Mouse (Mus musculus): ENCODE results near the gene Ubac2. TPM values are rescaled to one million over a fixed set of nuclear protein-coding genes. Genes with fewer than 3 reads are reported as not detected.

Ubac2 gene
- polyA plus RNA-seq, 2 experiments, result 10.1 to 16.4 TPM

- DNase-seq (ENCODE audit: low read depth in 3 of 3, low spot score in 3 of 3), result no peak
- peak; percentile 12; the same call in 1 of the 2 replicates for ATAC-seq (ENCODE audit: insufficient read depth)
These were observed 114.2 kb downstream of the Ubac2 start for GRCm38 (mm10) chr14:121992395-121993280.

DNA sequence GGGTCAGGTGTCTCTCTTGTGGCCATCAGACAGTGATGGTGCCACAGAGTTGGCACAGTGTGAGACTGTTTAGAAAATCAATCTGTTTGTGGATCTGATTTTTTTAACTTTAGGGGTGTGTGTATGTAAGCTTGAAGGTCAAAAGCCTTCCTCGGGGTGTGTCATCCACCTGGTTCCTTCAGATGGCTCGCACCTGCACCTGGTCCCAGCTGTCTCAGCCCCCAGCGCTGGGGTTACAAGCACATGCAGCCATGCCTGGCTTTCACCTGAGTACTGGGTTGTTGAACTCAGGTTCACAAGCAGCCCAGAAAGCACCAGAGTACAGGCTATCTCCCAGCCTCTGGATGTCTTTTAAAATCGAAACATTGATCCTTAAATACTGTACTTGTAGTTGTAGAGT, 115.2 kb downstream of the Ubac2 start:
- Histone ChIP-seq H3K27ac (no peak overlapping the region), H3K36me3 (replicated peaks; ENCODE audit: control insufficient read depth, insufficient read depth, low read depth) (no peaks in the 10 kb centered on the region), H3K4me3 (ENCODE audit: insufficient read depth in 1 of 2, low read depth in 2 of 2, low read length in 2 of 2) (no peak overlapping the region), H3K4me2 (ENCODE audit: low read depth) (no peak overlapping the region), H3K27me3 (ENCODE audit: control insufficient read depth, insufficient read depth, low read length) (no peaks in the 10 kb centered on the region), H3K9me3 (ENCODE audit: control insufficient read depth, low read length) (no peaks in the 10 kb centered on the region), H3K4me1 (replicated peaks; ENCODE audit: control insufficient read depth in 2 of 2, insufficient read depth in 2 of 2, low read length in 1 of 2) (peaks cover 0 to 15% of the 10 kb centered on the region in 2 experiments; a peak in 2 of 4 replicates), H3K9ac (replicated peaks) (no peak overlapping the region)
- TF ChIP-seq CTCF (IDR thresholded peaks at IDR 0.05; ENCODE audit: low read depth) (no peak), EP300 (IDR thresholded peaks at IDR 0.05; ENCODE audit: low read depth) (no peak)
- DNase-seq (ENCODE audit: low read depth in 3 of 3, low spot score in 3 of 3) (no peak), ATAC-seq (ENCODE audit: insufficient read depth) (no peak)
- WGBS (ENCODE audit: insufficient replicate concordance), result 70% methylated on average over 4 of the region's 4 CpGs

More at GRCm38 (mm10) chr14:121992395-121993280, 114.2 kb downstream of the Ubac2 start:
- Histone ChIP-seq H3K9me3 (ENCODE audit: control insufficient read depth, low read length) (no peaks in the 10 kb centered on the region), H3K27ac (no peak overlapping the region), H3K4me2 (ENCODE audit: low read depth) (no peak overlapping the region), H3K36me3 (replicated peaks; ENCODE audit: control insufficient read depth, insufficient read depth, low read depth) (no peaks in the 10 kb centered on the region), H3K4me1 (replicated peaks; ENCODE audit: control insufficient read depth in 2 of 2, insufficient read depth in 2 of 2, low read length in 1 of 2) (peaks cover 0 to 16% of the 10 kb centered on the region in 2 experiments; a peak in 2 of 4 replicates), H3K9ac (replicated peaks) (no peak overlapping the region), H3K27me3 (ENCODE audit: control insufficient read depth, insufficient read depth, low read length) (no peaks in the 10 kb centered on the region), H3K4me3 (ENCODE audit: insufficient read depth in 1 of 2, low read depth in 2 of 2, low read length in 2 of 2) (no peak overlapping the region)
- no peak for TF ChIP-seq CTCF (IDR thresholded peaks at IDR 0.05; ENCODE audit: low read depth)
- TF ChIP-seq EP300 (IDR thresholded peaks at IDR 0.05; ENCODE audit: low read depth), result no peak
- 54% methylated on average over 13 of the region's 13 CpGs for WGBS (ENCODE audit: insufficient replicate concordance)

DNA sequence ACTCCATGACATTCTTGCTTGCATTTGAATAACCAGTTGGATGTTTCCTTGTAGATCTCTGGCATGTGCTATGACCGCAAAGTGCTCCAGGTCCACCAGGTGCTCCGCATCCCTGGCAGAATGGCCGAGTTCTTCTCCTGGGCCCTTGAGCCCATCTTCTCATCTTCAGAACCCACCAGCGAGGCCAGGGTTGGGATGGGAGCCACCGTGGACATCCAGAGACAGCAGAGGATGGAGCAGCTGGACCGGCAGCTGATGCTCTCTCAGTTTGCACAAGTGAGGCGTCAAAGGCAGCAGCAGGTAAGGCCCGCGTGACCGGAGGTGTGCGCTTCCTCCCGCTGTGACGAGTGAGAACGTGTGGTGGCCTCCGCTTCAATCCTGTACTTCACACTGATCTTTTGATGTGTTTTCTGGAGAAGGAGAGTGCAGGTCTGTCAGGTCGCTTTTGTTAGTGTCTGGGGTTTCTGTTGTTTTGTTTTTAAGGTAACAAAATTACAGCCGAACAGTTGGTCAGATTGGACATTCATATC, 115.8 kb downstream of the Ubac2 start:
- Histone ChIP-seq H3K27me3 (ENCODE audit: control insufficient read depth, insufficient read depth, low read length) (no peaks in the 10 kb centered on the region), H3K4me3 (ENCODE audit: insufficient read depth in 1 of 2, low read depth in 2 of 2, low read length in 2 of 2) (no peak overlapping the region), H3K36me3 (replicated peaks; ENCODE audit: control insufficient read depth, insufficient read depth, low read depth) (no peaks in the 10 kb centered on the region), H3K4me1 (replicated peaks; ENCODE audit: control insufficient read depth in 2 of 2, insufficient read depth in 2 of 2, low read length in 1 of 2) (peaks cover 0 to 12% of the 10 kb centered on the region in 2 experiments; a peak in 2 of 4 replicates), H3K27ac (no peak overlapping the region), H3K4me2 (ENCODE audit: low read depth) (no peak overlapping the region), H3K9me3 (ENCODE audit: control insufficient read depth, low read length) (no peaks in the 10 kb centered on the region), H3K9ac (replicated peaks) (no peak overlapping the region)
- TF ChIP-seq CTCF (IDR thresholded peaks at IDR 0.05; ENCODE audit: low read depth) (no peak), EP300 (IDR thresholded peaks at IDR 0.05; ENCODE audit: low read depth) (no peak)
- DNase-seq (ENCODE audit: low read depth in 3 of 3, low spot score in 3 of 3) (no peak), ATAC-seq (ENCODE audit: insufficient read depth) (no peak)
- 72% methylated on average over 17 of the region's 17 CpGs for WGBS (ENCODE audit: insufficient replicate concordance)

- Histone ChIP-seq H3K27me3 (ENCODE audit: control insufficient read depth, insufficient read depth, low read length) (no peaks in the 10 kb centered on the region), H3K4me2 (ENCODE audit: low read depth) (no peak overlapping the region), H3K36me3 (replicated peaks; ENCODE audit: control insufficient read depth, insufficient read depth, low read depth) (no peaks in the 10 kb centered on the region), H3K9me3 (ENCODE audit: control insufficient read depth, low read length) (no peaks in the 10 kb centered on the region), H3K4me1 (replicated peaks; ENCODE audit: control insufficient read depth in 2 of 2, insufficient read depth in 2 of 2, low read length in 1 of 2) (peaks cover 0 to 10% of the 10 kb centered on the region in 2 experiments; a peak in 2 of 4 replicates), H3K9ac (replicated peaks) (no peak overlapping the region), H3K27ac (no peak overlapping the region), H3K4me3 (ENCODE audit: insufficient read depth in 1 of 2, low read depth in 2 of 2, low read length in 2 of 2) (no peak overlapping the region)
- ATAC-seq (ENCODE audit: insufficient read depth) (no peak), DNase-seq (ENCODE audit: low read depth in 3 of 3, low spot score in 3 of 3) (no peak)
- no peak for TF ChIP-seq EP300 (IDR thresholded peaks at IDR 0.05; ENCODE audit: low read depth)
- TF ChIP-seq CTCF (IDR thresholded peaks at IDR 0.05; ENCODE audit: low read depth), result no peak
- 53% methylated on average over 7 of the region's 7 CpGs for WGBS (ENCODE audit: insufficient replicate concordance)
These were observed 116.6 kb downstream of the Ubac2 start for GRCm38 (mm10) chr14:121994846-121995556.

GRCm38 (mm10) chr14:121995557-121995870, 117.1 kb downstream of the Ubac2 start:
- H3K27me3 ChIP-seq (ENCODE audit: control insufficient read depth, insufficient read depth, low read length), result no peaks in the 10 kb centered on the region
- no peak overlapping the region for H3K27ac ChIP-seq
- H3K4me1 ChIP-seq (replicated peaks; ENCODE audit: control insufficient read depth in 2 of 2, insufficient read depth in 2 of 2, low read length in 1 of 2), result peaks cover 0 to 10% of the 10 kb centered on the region in 2 experiments; a peak in 2 of 4 replicates
- no peak overlapping the region for H3K9ac ChIP-seq (replicated peaks)
- TF ChIP-seq CTCF (IDR thresholded peaks at IDR 0.05; ENCODE audit: low read depth) (no peak), EP300 (IDR thresholded peaks at IDR 0.05; ENCODE audit: low read depth) (no peak)
- DNase-seq (ENCODE audit: low read depth in 3 of 3, low spot score in 3 of 3) (no peak), ATAC-seq (ENCODE audit: insufficient read depth) (no peak)
- H3K36me3 ChIP-seq (replicated peaks; ENCODE audit: control insufficient read depth, insufficient read depth, low read depth), result no peaks in the 10 kb centered on the region
- 14% methylated on average over 1 of the region's 1 CpGs for WGBS (ENCODE audit: insufficient replicate concordance)
- H3K9me3 ChIP-seq (ENCODE audit: control insufficient read depth, low read length), result no peaks in the 10 kb centered on the region
- H3K4me3 ChIP-seq (ENCODE audit: insufficient read depth in 1 of 2, low read depth in 2 of 2, low read length in 2 of 2), result no peak overlapping the region
- H3K4me2 ChIP-seq (ENCODE audit: low read depth), result no peak overlapping the region
